Mouse (Mus musculus) embryonic fibroblast, embryonic 13.5 days (primary cell): ENCODE data around the gene Akap8.

Experiments
- CTCF ChIP-seq: IDR thresholded peaks from 2 replicates; pipeline ENCODE4 v1.5.1; 2011; ENCODE audit warnings: mild to moderate bottlenecking, control low read depth, low read length, moderate library complexity, borderline replicate concordance; ENCODE audit not compliant: insufficient read depth
- POLR2A ChIP-seq: IDR thresholded peaks from 2 replicates; pipeline ENCODE4 v1.6.1; 2011; ENCODE audit warnings: low read depth, mild to moderate bottlenecking, control low read depth, low read length, moderate library complexity

- TF ChIP-seq POLR2A (no peak), CTCF (no peak)
These were observed 40.5 kb downstream of the Akap8 start for GRCm38 (mm10) chr17:32280575-32280974.
